Mouse (Mus musculus): Measurements from ENCODE around the gene Mthfd1.

Mthfd1 gene

DNA sequence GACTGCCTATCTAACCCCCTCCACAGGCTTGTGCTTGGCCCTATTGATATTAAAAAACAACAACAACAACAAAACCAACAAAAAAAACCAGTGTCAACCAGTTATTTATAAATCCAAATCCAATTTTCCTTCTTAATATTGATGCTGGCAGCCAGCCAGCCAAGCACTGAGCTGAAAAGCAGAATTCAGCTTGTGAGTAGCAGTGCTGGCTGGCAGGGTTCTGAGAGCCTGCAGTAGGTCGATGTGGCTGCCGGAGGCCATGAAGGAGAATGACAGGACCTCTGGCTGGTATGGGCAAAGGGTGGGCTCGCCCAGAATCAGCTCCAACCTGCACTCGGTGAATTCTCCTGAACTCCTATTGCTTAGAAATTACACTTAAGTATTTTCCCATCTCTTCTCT, 49.1 kb downstream of the Mthfd1 start:
- no peak for DNase-seq (ENCODE audit: low read depth)

GRCm38 (mm10) chr12:76305107-76305506, 50.0 kb downstream of the Mthfd1 start:
- DNase-seq (ENCODE audit: low read depth) = no peak

- DNase-seq (ENCODE audit: low read depth) = no peak
These were observed 51.9 kb downstream of the Mthfd1 start for GRCm38 (mm10) chr12:76306852-76307561.

DNA sequence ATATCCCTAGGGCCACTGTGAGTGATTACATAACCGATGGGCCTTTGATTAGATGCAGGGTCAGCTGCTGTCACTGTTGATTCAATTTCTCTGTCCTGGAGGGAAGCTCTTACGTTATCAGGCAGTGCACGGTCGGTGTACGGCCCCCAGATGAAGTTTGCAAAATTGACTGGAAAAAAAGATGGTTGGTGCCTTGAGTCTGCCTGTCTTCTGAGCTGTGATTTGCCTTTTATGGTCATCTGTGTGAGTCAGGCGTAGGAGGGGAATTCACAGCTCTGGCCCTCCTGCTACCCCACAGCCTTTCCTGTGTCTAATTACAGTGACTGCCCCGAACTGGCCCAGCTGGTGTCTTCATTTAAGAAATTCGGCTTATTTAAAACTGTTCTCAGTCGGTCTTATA, 52.9 kb downstream of the Mthfd1 start:
- peak; percentile 62 for DNase-seq (ENCODE audit: low read depth)

DNA sequence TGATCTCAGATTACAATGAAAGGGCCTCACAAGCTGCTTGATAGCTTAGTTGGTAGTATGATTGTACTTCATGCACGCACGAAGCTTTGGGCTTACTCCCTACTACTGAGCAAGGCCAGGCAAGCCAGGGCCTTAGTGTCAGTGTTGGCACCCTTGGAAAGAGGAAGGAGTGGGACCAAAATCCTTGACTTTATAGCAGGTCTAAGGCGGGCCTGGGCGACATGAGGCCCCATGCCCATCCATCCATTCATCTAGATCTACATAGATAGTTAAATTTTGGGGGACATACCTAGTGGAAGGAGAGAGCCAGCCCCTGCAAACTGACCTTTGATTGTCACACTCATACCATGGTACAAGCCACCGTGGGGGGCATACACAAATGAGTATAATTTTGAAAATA, 53.3 kb downstream of the Mthfd1 start:
- no peak for DNase-seq (ENCODE audit: low read depth)

DNA sequence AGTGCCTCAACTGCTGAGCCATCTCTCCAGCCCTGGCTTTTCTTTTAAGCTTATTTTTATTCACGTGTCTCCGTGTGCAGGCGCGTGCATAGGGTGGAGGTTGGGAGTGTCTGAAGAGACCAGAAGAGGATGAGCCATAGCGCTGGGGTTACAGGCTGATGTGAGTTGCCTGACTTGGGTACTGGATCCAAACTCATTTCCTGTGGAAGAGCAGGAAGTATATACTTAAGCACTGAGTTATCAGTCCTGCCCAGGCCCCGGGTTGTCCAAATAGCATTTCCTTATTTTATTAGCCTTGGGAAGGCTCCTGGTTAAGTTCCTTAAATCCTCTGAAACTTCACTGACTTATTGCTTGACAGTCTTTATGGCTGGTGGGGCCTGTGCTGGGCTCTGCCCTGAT, 54.9 kb downstream of the Mthfd1 start:
- DNase-seq (ENCODE audit: low read depth) = no peak

- DNase-seq (ENCODE audit: low read depth) = no peak
These were observed 55.5 kb downstream of the Mthfd1 start for GRCm38 (mm10) chr12:76310633-76311032.

- no peak for DNase-seq (ENCODE audit: low read depth)
These were observed 56.1 kb downstream of the Mthfd1 start for GRCm38 (mm10) chr12:76311227-76311626.

DNA sequence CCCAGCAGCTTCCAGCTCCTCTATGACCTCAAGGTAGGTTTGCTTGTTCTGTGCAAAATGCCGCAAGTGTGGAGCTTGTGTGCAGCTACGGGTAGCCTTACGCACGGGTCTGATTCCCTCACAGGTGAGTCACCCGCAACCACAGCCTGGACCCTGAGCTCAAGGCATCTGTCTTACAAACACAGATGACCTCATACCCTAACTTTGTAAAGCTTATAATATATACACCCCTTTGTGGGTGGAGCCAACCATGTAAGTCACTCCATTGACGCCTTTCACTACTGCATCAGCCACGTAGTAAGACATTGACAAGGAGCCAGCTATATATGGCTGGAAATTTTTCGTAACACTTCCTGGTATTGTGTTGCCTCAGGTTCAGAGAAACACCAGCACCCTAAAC, 56.9 kb downstream of the Mthfd1 start:
- DNase-seq (ENCODE audit: low read depth) = no peak

DNA sequence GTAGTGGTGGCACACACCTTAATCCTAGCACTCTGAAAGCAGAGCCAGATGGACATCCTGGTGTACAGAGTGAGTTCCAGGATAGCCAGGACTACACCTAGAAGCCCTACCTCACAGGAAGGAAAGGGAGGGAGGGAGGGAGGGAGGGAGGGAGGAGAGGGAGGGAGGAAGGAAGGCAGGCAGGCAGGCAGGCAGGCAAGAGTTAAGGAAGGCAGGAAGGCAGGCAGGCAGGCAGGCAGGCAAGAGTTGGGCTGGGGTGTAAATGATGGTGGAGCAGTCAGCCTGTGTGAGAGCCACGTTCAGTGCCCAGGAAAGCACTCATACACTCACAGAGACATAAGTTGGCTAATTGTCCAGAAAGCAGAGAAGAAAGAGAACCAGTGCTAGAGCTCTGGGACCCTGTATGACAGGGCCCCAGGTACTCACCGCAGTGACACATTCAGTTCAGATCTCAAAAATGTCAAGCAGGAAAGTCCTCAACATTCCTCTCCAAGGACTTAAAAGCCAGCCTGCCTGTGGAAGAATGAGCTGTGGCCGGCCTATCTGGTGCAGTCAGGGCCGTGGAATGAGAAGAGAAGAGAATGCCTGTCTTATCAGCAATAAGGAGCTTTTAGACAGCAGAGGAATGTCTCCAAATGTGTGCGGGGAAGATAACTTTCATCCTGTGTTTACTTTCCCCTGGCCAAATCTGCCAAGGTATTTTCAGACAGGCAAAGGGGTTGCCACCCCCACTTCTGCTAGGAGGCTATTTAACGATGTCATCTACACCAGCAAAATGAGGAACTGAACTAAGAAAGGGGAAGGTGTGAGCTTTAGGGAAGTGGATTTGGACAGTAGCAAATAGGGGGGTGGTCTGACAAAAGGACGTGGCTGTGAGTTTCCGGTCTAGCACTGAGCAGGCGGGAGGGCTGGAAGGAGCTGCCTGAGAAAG, 63.4 kb downstream of the Mthfd1 start:
- DNase-seq (ENCODE audit: low read depth) = no peak

DNA sequence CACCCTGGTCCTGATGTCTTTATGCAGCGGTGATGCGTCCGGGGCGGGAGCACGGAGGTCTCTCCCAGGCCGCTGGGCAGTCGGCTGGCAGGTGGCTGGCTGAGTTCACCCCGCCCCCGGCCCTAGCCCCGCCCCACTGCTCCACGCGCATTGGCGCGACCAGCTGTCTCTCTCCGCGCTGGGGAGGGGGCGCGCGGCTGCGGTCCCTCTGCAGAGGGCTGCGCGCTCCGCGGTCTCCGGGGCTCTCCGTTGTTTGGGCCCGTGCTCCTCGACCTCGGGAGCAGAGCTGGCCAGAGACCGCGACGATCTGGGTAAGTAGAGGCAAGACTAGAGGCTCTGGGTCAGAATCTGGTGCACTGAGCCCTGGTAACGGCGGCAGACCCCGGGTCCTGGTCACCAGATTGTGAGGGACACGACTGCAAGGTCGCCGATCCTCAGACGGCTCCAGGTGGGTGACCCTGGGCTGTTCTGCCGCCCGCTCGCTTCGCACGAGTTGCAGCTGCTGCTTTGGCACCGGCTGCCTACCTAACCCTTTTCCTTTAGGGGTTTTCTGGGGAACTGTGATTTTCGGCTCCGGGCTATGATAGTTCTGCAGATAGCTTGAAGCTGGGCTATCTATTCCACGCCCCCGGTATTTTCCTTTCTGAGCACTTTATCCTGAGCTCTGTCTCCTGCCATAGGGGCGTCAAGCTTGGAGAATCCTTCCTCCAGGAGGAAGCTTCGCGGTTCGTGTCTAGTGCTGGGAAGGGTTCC, 69.8 kb downstream of the Mthfd1 start, which contains the start of gene Akap5:
TSS of gene Akap5 (plus strand) at position 213 of the 753 bp plus-strand sequence.
- DNase-seq (ENCODE audit: low read depth) = no peak

- DNase-seq (ENCODE audit: low read depth) = no peak
These were observed 71.5 kb downstream of the Mthfd1 start for GRCm38 (mm10) chr12:76326437-76327220.

DNA sequence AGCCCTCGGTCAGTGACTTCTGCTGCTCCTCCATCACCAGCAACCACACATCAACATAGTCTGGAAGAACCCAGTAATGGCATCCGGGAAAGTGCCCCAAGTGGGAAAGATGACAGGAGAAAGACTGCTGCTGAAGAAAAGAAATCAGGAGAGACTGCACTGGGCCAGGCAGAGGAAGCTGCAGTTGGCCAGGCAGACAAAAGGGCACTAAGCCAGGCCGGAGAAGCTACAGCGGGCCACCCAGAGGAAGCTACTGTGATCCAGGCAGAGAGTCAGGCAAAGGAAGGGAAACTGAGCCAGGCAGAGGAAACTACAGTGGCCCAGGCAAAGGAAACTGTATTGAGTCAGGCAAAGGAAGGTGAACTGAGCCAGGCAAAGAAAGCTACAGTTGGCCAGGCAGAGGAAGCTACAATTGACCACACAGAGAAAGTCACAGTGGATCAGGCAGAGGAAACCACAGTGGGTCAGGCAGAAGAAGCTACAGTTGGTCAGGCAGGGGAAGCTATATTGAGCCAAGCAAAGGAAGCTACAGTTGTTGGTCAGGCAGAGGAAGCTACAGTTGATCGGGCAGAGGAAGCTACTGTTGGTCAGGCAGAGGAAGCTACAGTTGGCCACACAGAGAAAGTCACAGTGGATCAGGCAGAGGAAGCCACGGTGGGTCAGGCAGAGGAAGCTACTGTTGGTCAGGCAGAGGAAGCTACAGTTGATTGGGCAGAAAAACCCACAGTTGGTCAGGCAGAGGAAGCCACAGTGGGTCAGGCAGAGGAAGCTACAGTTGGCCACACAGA, 73.7 kb downstream of the Mthfd1 start:
- DNase-seq (ENCODE audit: low read depth) = no peak

GRCm38 (mm10) chr12:76333688-76334087, 78.6 kb downstream of the Mthfd1 start:
- DNase-seq (ENCODE audit: low read depth) = no peak

GRCm38 (mm10) chr12:76335641-76336040, 80.5 kb downstream of the Mthfd1 start:
- no peak for DNase-seq (ENCODE audit: low read depth)

- no peak for DNase-seq (ENCODE audit: low read depth)
These were observed 81.2 kb downstream of the Mthfd1 start for GRCm38 (mm10) chr12:76336111-76336965.

GRCm38 (mm10) chr12:76341080-76341479, 86.0 kb downstream of the Mthfd1 start:
- DNase-seq (ENCODE audit: low read depth) = peak; percentile 36

DNA sequence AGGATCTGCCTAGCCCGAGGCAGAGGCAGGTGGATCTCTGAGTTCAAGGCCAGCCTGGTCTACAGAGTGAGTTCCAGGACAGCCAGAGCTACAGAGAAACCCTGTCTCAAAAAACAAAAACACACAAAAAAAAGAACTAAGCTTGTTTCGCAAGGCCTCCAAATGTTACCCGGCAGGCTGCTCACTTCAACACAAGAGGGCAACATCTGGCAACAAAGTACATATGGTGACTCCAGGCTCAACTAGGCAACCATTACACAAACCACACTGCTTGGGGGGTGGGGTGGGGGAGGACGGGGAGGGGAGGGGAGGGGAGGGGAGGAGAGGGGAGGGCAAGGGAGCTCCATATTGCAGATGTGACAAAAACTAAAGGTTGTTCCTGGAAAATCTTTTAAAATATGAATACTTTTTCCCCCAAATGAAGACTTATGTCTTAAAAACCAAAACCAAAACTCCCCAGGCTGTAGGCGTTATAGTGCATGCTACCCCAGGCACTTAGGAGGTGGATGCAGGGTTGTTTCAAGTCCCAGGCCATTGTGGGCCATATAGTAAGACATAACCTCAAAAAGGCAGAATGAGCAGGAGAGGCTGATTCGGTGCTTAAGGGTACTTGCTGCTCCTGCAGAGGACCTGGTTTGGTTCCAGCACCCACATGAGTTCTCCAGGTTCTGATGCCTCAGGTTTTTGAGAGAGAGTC, 90.8 kb downstream of the Mthfd1 start:
- peak; percentile 49 for DNase-seq (ENCODE audit: low read depth)

GRCm38 (mm10) chr12:76349680-76350220, 94.7 kb downstream of the Mthfd1 start:
- no peak for DNase-seq (ENCODE audit: low read depth)

Measured in fibroblast of lung, adult 2 months (primary cell).